Mouse (Mus musculus) spleen, embryonic (tissue): ENCODE data around the gene Mpeg1.

Source experiments
- CTCF ChIA-PET: fragments of 350-600 bp; sonication (Branson Sonifier 250); formaldehyde crosslinking; loops from one replicate; lab custom pipeline; 2022; lab: Charles Lee

The Mpeg1 gene

GRCm38 (mm10) chr19:12460282-12461249 lies at the start of gene Mpeg1:
Gene Mpeg1 (plus strand): TSS chr19:12460779.
- CTCF ChIA-PET, result no interaction called here

- CTCF ChIA-PET, result no interaction called here
Observed at GRCm38 (mm10) chr19:12413737-12414136, 46.8 kb upstream of the Mpeg1 start.

- CTCF ChIA-PET, result no interaction called here
Observed at GRCm38 (mm10) chr19:12417361-12417760, 43.2 kb upstream of the Mpeg1 start, which contains the start of gene Olfr1441. Gene Olfr1441 (plus strand): TSS chr19:12417433.

GRCm38 (mm10) chr19:12418312-12418711 lies 42.3 kb upstream of the Mpeg1 start:
- CTCF ChIA-PET, result no interaction called here

- CTCF ChIA-PET, result interaction anchor here (0.6 kb wide), 3 partner anchors 60 to 409 kb away, joined by 3 to 6 read pairs (median 3); no protein-coding TSS in a partner anchor
Observed at GRCm38 (mm10) chr19:12420555-12420954, 40.0 kb upstream of the Mpeg1 start.

- CTCF ChIA-PET, result no interaction called here
Observed at GRCm38 (mm10) chr19:12421680-12422079, 38.9 kb upstream of the Mpeg1 start.

- CTCF ChIA-PET, result no interaction called here
Observed at GRCm38 (mm10) chr19:12427101-12427500, 33.5 kb upstream of the Mpeg1 start.

- CTCF ChIA-PET, result no interaction called here
Observed at GRCm38 (mm10) chr19:12427605-12428004, 33.0 kb upstream of the Mpeg1 start, which contains the start of gene Pfpl. Gene Pfpl (plus strand): TSS chr19:12427905.

GRCm38 (mm10) chr19:12433033-12433432 lies 27.5 kb upstream of the Mpeg1 start:
- CTCF ChIA-PET, result no interaction called here

- CTCF ChIA-PET, result interaction anchor here (0.7 kb wide), 1 partner anchor 27 kb away, joined by 5 read pairs; no protein-coding TSS in a partner anchor
Observed at GRCm38 (mm10) chr19:12435011-12435416, 25.6 kb upstream of the Mpeg1 start.

- CTCF ChIA-PET, result interaction anchor here (0.7 to 1.2 kb wide), 2 partner anchors 26 to 65 kb away, joined by 3 to 5 read pairs; no protein-coding TSS in a partner anchor
Observed at GRCm38 (mm10) chr19:12435750-12436524, 24.6 kb upstream of the Mpeg1 start.

GRCm38 (mm10) chr19:12439581-12439980 lies 21.0 kb upstream of the Mpeg1 start:
- CTCF ChIA-PET, result no interaction called here

- CTCF ChIA-PET, result no interaction called here
Observed at GRCm38 (mm10) chr19:12440103-12440725, 20.4 kb upstream of the Mpeg1 start.

- CTCF ChIA-PET, result no interaction called here
Observed at GRCm38 (mm10) chr19:12442560-12442959, 18.0 kb upstream of the Mpeg1 start.

- CTCF ChIA-PET, result no interaction called here
Observed at GRCm38 (mm10) chr19:12445014-12445413, 15.6 kb upstream of the Mpeg1 start.

- CTCF ChIA-PET, result no interaction called here
Observed at GRCm38 (mm10) chr19:12457401-12458066, 3.0 kb upstream of the Mpeg1 start.

GRCm38 (mm10) chr19:12459516-12459915 lies 1.1 kb upstream of the Mpeg1 start:
- CTCF ChIA-PET, result interaction anchor here (0.6 to 0.8 kb wide), 2 partner anchors 26 to 43 kb away, joined by 3 to 6 read pairs; no protein-coding TSS in a partner anchor

GRCm38 (mm10) chr19:12462851-12463721 lies 2.5 kb downstream of the Mpeg1 start:
- CTCF ChIA-PET, result interaction anchor here (0.6 kb wide), 2 partner anchors 28 to 46 kb away, joined by 3 to 5 read pairs; no protein-coding TSS in a partner anchor

- CTCF ChIA-PET, result interaction anchor here (0.6 kb wide), 1 partner anchor 45 kb away, joined by 3 read pairs; no protein-coding TSS in a partner anchor
Observed at GRCm38 (mm10) chr19:12463722-12464035, 3.1 kb downstream of the Mpeg1 start.

GRCm38 (mm10) chr19:12464127-12464526 lies 3.5 kb downstream of the Mpeg1 start:
- CTCF ChIA-PET, result interaction anchor here (0.6 kb wide), 1 partner anchor 45 kb away, joined by 3 read pairs; no protein-coding TSS in a partner anchor
